Mouse (Mus musculus): Measurements from ENCODE around the gene Slc13a3. TPM values are rescaled to one million over a fixed set of nuclear protein-coding genes. Genes with fewer than 3 reads are reported as not detected.

Gene Slc13a3
- polyA plus RNA-seq, 1 experiment from 2014 or later: 24.6 TPM

GRCm38 (mm10) chr2:165414321-165414720 is 58.7 kb downstream of the Slc13a3 start:
- H3K27me3 ChIP-seq (ENCODE audit: control insufficient read depth, insufficient read depth, low read depth, low read length): no peaks in the 10 kb centered on the region
- WGBS (ENCODE audit: insufficient replicate concordance): 43% methylated on average over 5 of the region's 5 CpGs
- no peak overlapping the region for H3K4me2 ChIP-seq (ENCODE audit: low read depth, low read length)
- no peaks in the 10 kb centered on the region for H3K9me3 ChIP-seq (replicated peaks; ENCODE audit: control insufficient read depth, low read length)
- H3K36me3 ChIP-seq (ENCODE audit: control insufficient read depth, insufficient read depth): no peaks in the 10 kb centered on the region
- H3K4me1 ChIP-seq (ENCODE audit: control insufficient read depth, low read depth, low read length): peaks cover 4% of the 10 kb centered on the region
- H3K27ac ChIP-seq (ENCODE audit: low read length): no peak overlapping the region
- H3K9ac ChIP-seq (ENCODE audit: low read depth, low read length): no peak overlapping the region
- ATAC-seq (ENCODE audit: low read depth): no peak
- no peak overlapping the region for H3K4me3 ChIP-seq (ENCODE audit: low read depth, low read length)

DNA sequence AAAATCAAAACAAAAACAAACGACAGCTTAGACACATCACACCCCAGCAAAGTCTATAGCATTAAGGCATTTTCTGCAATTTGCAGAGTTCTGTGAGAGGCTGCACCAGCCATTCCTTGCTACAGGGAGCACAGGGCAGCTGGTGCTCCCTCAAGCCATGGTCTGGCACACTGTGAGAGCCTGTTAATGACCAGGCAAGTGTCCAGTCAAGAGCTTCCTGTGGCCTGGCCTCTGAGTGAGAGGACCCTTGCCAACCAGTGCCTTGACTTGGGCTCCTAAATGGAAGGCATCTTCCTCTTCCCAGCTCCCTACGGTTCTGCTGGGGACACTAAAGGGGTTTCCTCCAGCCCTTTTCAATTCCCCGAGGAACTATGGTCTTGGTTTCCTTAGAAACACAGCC is 59.1 kb downstream of the Slc13a3 start:
- Histone ChIP-seq H3K27me3 (ENCODE audit: control insufficient read depth, insufficient read depth, low read depth, low read length) (no peaks in the 10 kb centered on the region), H3K4me1 (ENCODE audit: control insufficient read depth, low read depth, low read length) (peaks cover 4% of the 10 kb centered on the region), H3K4me3 (ENCODE audit: low read depth, low read length) (no peak overlapping the region), H3K36me3 (ENCODE audit: control insufficient read depth, insufficient read depth) (no peaks in the 10 kb centered on the region), H3K4me2 (ENCODE audit: low read depth, low read length) (no peak overlapping the region), H3K27ac (ENCODE audit: low read length) (no peak overlapping the region), H3K9ac (ENCODE audit: low read depth, low read length) (no peak overlapping the region), H3K9me3 (replicated peaks; ENCODE audit: control insufficient read depth, low read length) (no peaks in the 10 kb centered on the region)
- ATAC-seq (ENCODE audit: low read depth): no peak
- 29% methylated on average over 3 of the region's 3 CpGs for WGBS (ENCODE audit: insufficient replicate concordance)

- Histone ChIP-seq H3K9ac (ENCODE audit: low read depth, low read length) (no peak overlapping the region), H3K36me3 (ENCODE audit: control insufficient read depth, insufficient read depth) (no peaks in the 10 kb centered on the region), H3K27ac (ENCODE audit: low read length) (no peak overlapping the region), H3K4me1 (ENCODE audit: control insufficient read depth, low read depth, low read length) (peaks cover 17% of the 10 kb centered on the region), H3K27me3 (ENCODE audit: control insufficient read depth, insufficient read depth, low read depth, low read length) (no peaks in the 10 kb centered on the region), H3K4me3 (ENCODE audit: low read depth, low read length) (no peak overlapping the region), H3K9me3 (replicated peaks; ENCODE audit: control insufficient read depth, low read length) (no peaks in the 10 kb centered on the region), H3K4me2 (ENCODE audit: low read depth, low read length) (no peak overlapping the region)
- 37% methylated on average over 10 of the region's 10 CpGs for WGBS (ENCODE audit: insufficient replicate concordance)
- ATAC-seq (ENCODE audit: low read depth): no peak
Measured at GRCm38 (mm10) chr2:165407700-165408301, 65.2 kb downstream of the Slc13a3 start.

- Histone ChIP-seq H3K4me2 (ENCODE audit: low read depth, low read length) (no peak overlapping the region), H3K36me3 (ENCODE audit: control insufficient read depth, insufficient read depth) (no peaks in the 10 kb centered on the region), H3K4me3 (ENCODE audit: low read depth, low read length) (no peak overlapping the region), H3K27ac (ENCODE audit: low read length) (peak overlapping the region; percentile 68), H3K4me1 (ENCODE audit: control insufficient read depth, low read depth, low read length) (peaks cover 17% of the 10 kb centered on the region), H3K9ac (ENCODE audit: low read depth, low read length) (no peak overlapping the region), H3K27me3 (ENCODE audit: control insufficient read depth, insufficient read depth, low read depth, low read length) (no peaks in the 10 kb centered on the region), H3K9me3 (replicated peaks; ENCODE audit: control insufficient read depth, low read length) (no peaks in the 10 kb centered on the region)
- ATAC-seq (ENCODE audit: low read depth): peak; percentile 40
- WGBS (ENCODE audit: insufficient replicate concordance): 11% methylated on average over 6 of the region's 6 CpGs
Measured at GRCm38 (mm10) chr2:165405351-165405750, 67.7 kb downstream of the Slc13a3 start.

DNA sequence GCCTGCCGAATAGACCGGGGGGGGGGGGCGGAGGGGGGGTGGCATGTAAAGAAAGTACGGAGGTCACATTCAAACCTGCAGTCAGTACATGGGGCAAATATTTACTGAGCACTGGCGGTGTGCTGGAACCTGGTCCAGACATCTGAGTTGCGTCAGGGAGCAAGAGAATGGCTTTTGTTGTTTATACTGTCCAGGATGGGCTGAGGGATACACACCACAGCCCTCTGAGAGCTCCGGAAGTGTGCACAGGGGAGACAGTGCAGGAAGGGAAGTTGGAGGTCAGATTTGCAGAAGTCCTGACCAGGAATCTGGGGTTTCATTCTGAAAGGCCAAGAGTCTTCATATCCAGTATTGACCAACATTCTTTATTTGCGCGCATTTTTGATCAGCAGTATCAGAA is 68.1 kb downstream of the Slc13a3 start:
- Histone ChIP-seq H3K4me2 (ENCODE audit: low read depth, low read length) (no peak overlapping the region), H3K9ac (ENCODE audit: low read depth, low read length) (no peak overlapping the region), H3K4me3 (ENCODE audit: low read depth, low read length) (no peak overlapping the region), H3K27me3 (ENCODE audit: control insufficient read depth, insufficient read depth, low read depth, low read length) (no peaks in the 10 kb centered on the region), H3K4me1 (ENCODE audit: control insufficient read depth, low read depth, low read length) (peaks cover 17% of the 10 kb centered on the region), H3K36me3 (ENCODE audit: control insufficient read depth, insufficient read depth) (no peaks in the 10 kb centered on the region), H3K9me3 (replicated peaks; ENCODE audit: control insufficient read depth, low read length) (no peaks in the 10 kb centered on the region), H3K27ac (ENCODE audit: low read length) (peak overlapping the region; percentile 68)
- WGBS (ENCODE audit: insufficient replicate concordance): 18% methylated on average over 9 of the region's 9 CpGs
- ATAC-seq (ENCODE audit: low read depth): peak; percentile 87

- no peak overlapping the region for H3K4me2 ChIP-seq (ENCODE audit: low read depth, low read length)
- H3K4me3 ChIP-seq (ENCODE audit: low read depth, low read length): no peak overlapping the region
- no peak for ATAC-seq (ENCODE audit: low read depth)
- peaks cover 2% of the 10 kb centered on the region; the same call in 1 of the 2 replicates for H3K4me1 ChIP-seq (ENCODE audit: control insufficient read depth, low read depth, low read length)
- no peak overlapping the region for H3K9ac ChIP-seq (ENCODE audit: low read depth, low read length)
- no peaks in the 10 kb centered on the region for H3K9me3 ChIP-seq (replicated peaks; ENCODE audit: control insufficient read depth, low read length)
- no peaks in the 10 kb centered on the region for H3K27me3 ChIP-seq (ENCODE audit: control insufficient read depth, insufficient read depth, low read depth, low read length)
- whole genome bisulfite sequencing (ENCODE audit: insufficient replicate concordance): 69% methylated on average over 15 of the region's 15 CpGs
- H3K27ac ChIP-seq (ENCODE audit: low read length): no peak overlapping the region
- no peaks in the 10 kb centered on the region for H3K36me3 ChIP-seq (ENCODE audit: control insufficient read depth, insufficient read depth)
Measured at GRCm38 (mm10) chr2:165398164-165398785, 74.8 kb downstream of the Slc13a3 start.

DNA sequence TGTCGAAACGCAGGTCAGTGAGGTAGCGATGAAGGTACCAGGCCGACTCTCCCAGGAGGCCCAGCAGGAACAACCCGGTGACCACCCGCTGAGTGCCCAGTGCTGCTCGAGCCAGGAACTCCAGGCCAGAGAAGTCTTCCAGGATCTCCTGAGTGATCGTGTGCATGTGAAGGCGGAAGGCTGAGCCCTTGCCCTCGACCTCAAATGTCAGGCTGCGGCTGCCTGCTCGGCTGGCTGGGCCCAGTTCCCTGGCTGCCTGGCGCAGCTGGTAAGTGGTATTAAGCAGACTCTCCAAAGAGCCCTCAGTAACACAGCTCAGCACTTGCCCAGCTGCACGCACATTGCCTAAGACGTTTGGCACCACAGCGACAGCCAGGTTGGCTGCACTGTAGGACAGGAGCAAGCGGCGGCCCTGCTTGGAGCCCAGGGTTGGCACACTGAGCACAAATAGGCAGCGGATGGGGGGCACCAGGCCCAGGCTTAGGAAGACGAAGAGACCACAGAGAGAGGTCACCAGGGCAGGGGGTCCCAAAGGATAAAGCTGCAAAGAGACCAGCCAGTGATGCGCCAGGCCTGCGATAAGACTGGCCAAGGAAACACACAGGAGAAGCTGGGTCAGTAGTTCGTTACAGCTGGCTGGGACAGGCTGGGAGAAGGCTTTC is 75.4 kb downstream of the Slc13a3 start:
- H3K27me3 ChIP-seq (ENCODE audit: control insufficient read depth, insufficient read depth, low read depth, low read length): no peaks in the 10 kb centered on the region
- H3K27ac ChIP-seq (ENCODE audit: low read length): no peak overlapping the region
- no peak overlapping the region for H3K9ac ChIP-seq (ENCODE audit: low read depth, low read length)
- no peak overlapping the region for H3K4me3 ChIP-seq (ENCODE audit: low read depth, low read length)
- ATAC-seq (ENCODE audit: low read depth): no peak
- H3K9me3 ChIP-seq (replicated peaks; ENCODE audit: control insufficient read depth, low read length): no peaks in the 10 kb centered on the region
- 74% methylated on average over 23 of the region's 23 CpGs for WGBS (ENCODE audit: insufficient replicate concordance)
- no peaks in the 10 kb centered on the region for H3K36me3 ChIP-seq (ENCODE audit: control insufficient read depth, insufficient read depth)
- H3K4me1 ChIP-seq (ENCODE audit: control insufficient read depth, low read depth, low read length): no peaks in the 10 kb centered on the region; the same call in 1 of the 2 replicates
- no peak overlapping the region for H3K4me2 ChIP-seq (ENCODE audit: low read depth, low read length)

GRCm38 (mm10) chr2:165396831-165397501 is 76.1 kb downstream of the Slc13a3 start:
- no peak overlapping the region for H3K9ac ChIP-seq (ENCODE audit: low read depth, low read length)
- 56% methylated on average over 20 of the region's 20 CpGs for WGBS (ENCODE audit: insufficient replicate concordance)
- H3K9me3 ChIP-seq (replicated peaks; ENCODE audit: control insufficient read depth, low read length): no peaks in the 10 kb centered on the region
- H3K27ac ChIP-seq (ENCODE audit: low read length): no peak overlapping the region
- peak; percentile 12; the same call in 1 of the 2 replicates for ATAC-seq (ENCODE audit: low read depth)
- no peaks in the 10 kb centered on the region for H3K27me3 ChIP-seq (ENCODE audit: control insufficient read depth, insufficient read depth, low read depth, low read length)
- H3K4me3 ChIP-seq (ENCODE audit: low read depth, low read length): no peak overlapping the region
- no peaks in the 10 kb centered on the region; the same call in 1 of the 2 replicates for H3K4me1 ChIP-seq (ENCODE audit: control insufficient read depth, low read depth, low read length)
- no peaks in the 10 kb centered on the region for H3K36me3 ChIP-seq (ENCODE audit: control insufficient read depth, insufficient read depth)
- H3K4me2 ChIP-seq (ENCODE audit: low read depth, low read length): no peak overlapping the region

Measured in liver, embryonic 16.5 days (tissue).